Mouse (Mus musculus) midbrain, embryonic 10.5 days (tissue): ENCODE results near the gene Otud7a. TPM values are rescaled to one million over a fixed set of nuclear protein-coding genes. Genes with fewer than 3 reads are reported as not detected.
A peak's percentile ranks its signal among the peaks of the same experiment; 100 is the strongest.
"Not testable (repeated sequence)": the region's sequence is repeated elsewhere in the genome, so short reads cannot be mapped to it uniquely, and the experiment has no call there.

ENCODE experiments used
- DNase-seq: peaks from one replicate; pipeline ENCODE4 v3.0.0-alpha.2; 2017; ENCODE audit warnings: low spot score
- H3K27ac ChIP-seq: fragments of 300-500 bp; sonication (generic); replicated peaks from 2 replicates; pipeline ENCODE4 v1.5.1; 2016; ENCODE audit warnings: mild to moderate bottlenecking
- H3K27me3 ChIP-seq: fragments of 300-500 bp; sonication (generic); 2 replicates; pipeline ENCODE4 v1.6.1; 2016; ENCODE audit warnings: low read depth, mild to moderate bottlenecking; ENCODE audit not compliant: poor library complexity, severe bottlenecking
- H3K36me3 ChIP-seq: fragments of 300-500 bp; sonication (generic); 2 replicates; pipeline ENCODE4 v1.6.1; 2016; ENCODE audit warnings: mild to moderate bottlenecking, moderate library complexity
- H3K4me1 ChIP-seq: fragments of 300-500 bp; sonication (generic); 2 replicates; pipeline ENCODE4 v1.6.1; 2016
- H3K4me3 ChIP-seq: fragments of 300-500 bp; sonication (generic); 2 replicates; pipeline ENCODE4 v1.5.1; 2016; ENCODE audit warnings: mild to moderate bottlenecking, moderate library complexity
- H3K9me3 ChIP-seq: fragments of 300-500 bp; sonication (generic); replicated peaks from 2 replicates; pipeline ENCODE4 v1.6.1; 2016; ENCODE audit warnings: mild to moderate bottlenecking
- WGBS: fragments of 180-500 bp; shearing (Covaris S2); methylation state at CpG from one replicate; pipeline ENCODE4 v1.1.7; 2016; 5-methylcytosine and 5-hydroxymethylcytosine counted together
- polyA plus RNA-seq: library from polyadenylated mRNA; unstranded; fragments of >200 nt; fragmentation: Nextera tagmentation; extraction: Ambion mirVana; gene quantifications from 2 replicates; pipeline ENCODE4 v1.2.1, GENCODE M21; 2016

The Otud7a gene
- polyA plus RNA-seq, 1 experiment from 2014 or later, result 1.1 TPM

DNA sequence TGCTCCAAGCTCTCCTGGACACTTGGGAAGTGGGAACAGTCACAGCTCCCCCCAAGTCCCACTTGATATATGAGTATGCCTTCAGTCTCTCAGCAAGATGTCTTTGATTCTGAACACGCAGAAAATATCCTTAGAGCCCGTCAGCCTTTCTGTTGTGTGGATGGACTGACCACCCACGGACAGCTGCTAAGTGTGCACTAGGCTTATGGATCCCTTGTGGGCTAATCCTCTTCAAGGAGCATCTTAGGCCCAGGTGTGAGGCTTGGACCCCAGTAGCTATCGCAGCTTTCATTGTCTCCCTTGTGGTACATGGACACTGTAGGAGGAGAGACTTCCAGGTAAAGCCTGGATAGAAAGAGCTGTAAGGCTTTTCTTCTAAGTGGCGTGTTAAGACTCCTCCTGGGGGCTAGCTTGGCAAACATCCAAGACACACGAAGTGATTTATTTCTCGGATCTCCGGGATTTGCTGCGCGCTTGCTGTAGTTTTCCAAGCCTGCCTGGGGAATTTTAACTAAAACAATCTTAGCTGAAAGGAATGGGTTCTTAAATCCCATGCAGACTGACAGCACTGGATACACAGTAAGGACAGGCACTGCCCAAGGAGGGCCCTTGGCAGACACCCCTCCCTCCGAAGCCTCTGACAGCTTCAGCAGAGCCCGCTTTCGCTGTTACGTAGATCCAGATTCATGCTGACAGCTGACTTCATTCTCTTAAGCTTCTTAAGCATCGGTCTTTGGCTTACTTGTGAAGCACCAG, 223.6 kb downstream of the Otud7a start:
- 80% methylated on average over 15 of the region's 15 CpGs for WGBS
- no peak for DNase-seq
- no peak overlapping the region for H3K27ac ChIP-seq

DNA sequence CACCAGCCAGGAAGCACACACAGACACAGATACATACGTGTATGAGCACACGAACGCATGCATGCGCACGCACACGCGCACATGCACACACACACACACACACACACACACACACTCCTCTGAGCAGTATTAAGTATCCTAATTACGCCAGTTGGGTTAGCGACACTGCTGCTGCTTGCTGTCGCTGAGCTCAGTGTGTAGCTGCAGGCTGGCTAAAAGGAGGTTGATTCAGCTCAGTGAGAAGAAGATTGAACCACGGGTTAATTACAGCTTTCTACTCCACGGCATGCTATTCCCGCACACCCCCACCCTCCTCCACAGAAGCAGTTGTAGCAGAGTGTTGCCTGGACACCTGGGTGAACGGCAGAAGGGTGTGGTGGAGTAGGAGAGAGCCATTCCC, 224.4 kb downstream of the Otud7a start:
- Histone ChIP-seq H3K36me3 (no peaks in the 10 kb centered on the region), H3K27me3 (no peaks in the 10 kb centered on the region), H3K4me3 (no peak overlapping the region), H3K4me1 (0 out of 2 replicates have a peak, but pooled peaks cover 3% of the 10 kb centered on the region), H3K27ac (no peak overlapping the region), H3K9me3 (no peaks in the 10 kb centered on the region)
- WGBS, result 88% methylated on average over 14 of the region's 14 CpGs
- no peak for DNase-seq

More for the DNA sequence above, 223.6 kb downstream of the Otud7a start:
- Histone ChIP-seq H3K4me3 (no peak overlapping the region), H3K9me3 (no peaks in the 10 kb centered on the region), H3K36me3 (no peaks in the 10 kb centered on the region), H3K4me1 (0 out of 2 replicates have a peak, but pooled peaks cover 3% of the 10 kb centered on the region), H3K27me3 (no peaks in the 10 kb centered on the region)

DNA sequence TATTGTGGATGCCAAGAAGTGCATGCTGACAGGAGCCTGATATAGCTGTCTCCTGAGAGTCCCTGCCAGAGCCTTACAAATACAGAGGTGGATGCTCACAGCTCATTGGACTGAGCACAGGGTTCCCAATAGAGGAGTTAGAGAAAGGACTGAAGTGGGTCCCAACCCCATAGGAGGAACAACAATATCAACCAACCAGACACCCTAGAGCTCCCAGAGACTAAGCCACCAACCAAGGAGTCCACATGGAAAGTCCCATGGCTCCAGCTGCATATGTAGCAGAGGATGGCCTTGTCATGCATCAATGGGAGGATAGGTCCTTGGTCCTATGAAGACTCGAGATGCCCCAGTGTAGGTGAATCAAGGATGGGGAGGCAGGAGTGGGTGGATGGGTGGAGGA, 226.4 kb downstream of the Otud7a start:
- WGBS, result 94% methylated on average over 1 of the region's 1 CpGs

DNA sequence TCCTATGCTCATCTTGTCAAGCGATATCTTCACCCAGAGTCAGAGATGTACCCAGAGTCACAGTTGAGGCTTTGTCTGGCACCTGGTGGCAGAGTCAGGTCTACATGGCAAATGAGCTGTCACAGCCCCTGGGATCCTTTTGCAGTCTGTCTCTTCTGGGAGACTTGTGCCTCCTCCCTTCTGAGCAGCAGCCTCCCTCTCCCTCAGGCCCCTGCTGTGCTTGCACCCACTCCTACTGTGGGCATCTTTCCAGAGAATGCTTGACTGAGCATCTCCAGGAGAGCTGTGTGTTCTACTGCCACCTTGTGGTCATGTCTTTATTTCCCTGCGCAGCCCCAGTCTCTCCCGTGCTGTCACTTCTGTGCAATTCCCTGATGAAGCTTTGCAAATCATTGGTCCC, 227.4 kb downstream of the Otud7a start:
- peak; percentile 52 for DNase-seq
- Histone ChIP-seq H3K4me3 (no peak overlapping the region), H3K4me1 (0 out of 2 replicates have a peak, but pooled peaks cover 3% of the 10 kb centered on the region), H3K36me3 (no peaks in the 10 kb centered on the region), H3K27ac (no peak overlapping the region), H3K9me3 (no peaks in the 10 kb centered on the region), H3K27me3 (no peaks in the 10 kb centered on the region)
- 23% methylated on average over 3 of the region's 3 CpGs for WGBS

More for the DNA sequence above, 226.4 kb downstream of the Otud7a start:
- not testable (repeated sequence) for H3K4me3 ChIP-seq, H3K4me1 ChIP-seq, H3K9me3 ChIP-seq, H3K27me3 ChIP-seq, DNase-seq, H3K27ac ChIP-seq, H3K36me3 ChIP-seq

DNA sequence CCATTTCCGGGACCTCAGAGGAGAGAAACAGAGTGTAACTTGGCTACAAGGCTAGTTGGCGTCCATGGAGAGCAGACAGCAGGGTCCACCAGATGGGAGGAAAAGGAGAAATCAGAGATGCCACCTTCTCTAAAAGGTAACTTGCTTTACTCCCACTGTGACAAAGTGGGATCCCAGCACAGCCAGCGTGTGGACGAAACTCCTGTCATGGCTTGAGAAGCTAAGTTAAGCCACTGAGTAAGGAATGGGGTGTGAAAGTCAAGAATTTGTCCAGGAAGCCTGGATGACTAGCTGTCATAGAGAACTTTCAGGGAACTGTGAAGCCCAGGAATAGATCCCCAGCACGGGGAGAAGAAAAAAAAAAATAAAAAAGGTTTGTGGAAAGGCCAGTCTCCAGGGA, 232.1 kb downstream of the Otud7a start:
- no peaks in the 10 kb centered on the region for H3K36me3 ChIP-seq
- no peaks in the 10 kb centered on the region for H3K27me3 ChIP-seq
- H3K27ac ChIP-seq, result no peak overlapping the region
- no peaks in the 10 kb centered on the region for H3K9me3 ChIP-seq
- DNase-seq, result no peak
- WGBS, result 86% methylated on average over 5 of the region's 5 CpGs
- H3K4me3 ChIP-seq, result no peak overlapping the region
- no peaks in the 10 kb centered on the region for H3K4me1 ChIP-seq

DNA sequence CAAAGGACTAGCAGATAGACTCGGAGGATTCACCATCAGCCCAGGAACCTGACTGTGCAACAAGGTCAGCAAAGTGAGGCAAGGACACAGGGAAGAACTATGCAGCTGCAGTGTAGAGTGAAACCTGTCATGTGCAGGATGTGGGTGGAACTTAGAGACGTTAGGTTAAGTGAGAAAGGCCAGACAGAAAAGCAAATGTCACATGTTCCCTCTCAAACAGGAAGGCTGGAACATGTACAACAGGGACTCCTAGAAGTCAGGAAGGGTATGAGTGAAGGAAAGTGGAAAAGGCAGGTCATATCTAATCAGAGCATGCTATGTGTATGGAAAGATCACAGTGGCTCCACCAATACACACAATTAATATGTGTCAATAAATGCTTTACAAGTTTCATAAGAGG, 232.6 kb downstream of the Otud7a start:
- Histone ChIP-seq H3K27me3 (no peaks in the 10 kb centered on the region), H3K9me3 (no peaks in the 10 kb centered on the region), H3K36me3 (no peaks in the 10 kb centered on the region), H3K4me3 (no peak overlapping the region), H3K4me1 (no peaks in the 10 kb centered on the region), H3K27ac (no peak overlapping the region)
- no peak for DNase-seq
- WGBS, result 75% methylated on average over 2 of the region's 2 CpGs

DNA sequence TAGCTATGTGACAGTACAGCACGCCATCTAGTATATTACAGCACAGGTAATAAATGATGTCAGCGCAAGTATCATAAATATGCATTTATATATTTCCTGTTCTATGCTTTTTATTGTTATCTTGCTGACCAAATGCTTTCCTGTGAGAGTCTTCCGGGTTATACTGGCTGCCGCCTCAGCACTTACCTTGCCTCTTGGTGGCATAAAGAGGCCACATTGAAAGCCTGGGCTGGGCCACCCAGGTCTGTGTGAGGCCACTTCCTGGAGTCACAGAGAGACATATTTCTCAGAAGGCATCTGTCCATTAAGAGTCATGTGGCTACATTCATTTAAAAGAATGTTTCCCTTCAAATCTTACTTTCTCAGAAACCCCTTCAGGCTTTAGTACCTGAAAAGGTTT, 242.5 kb downstream of the Otud7a start:
- H3K9me3 ChIP-seq, result no peaks in the 10 kb centered on the region
- no peak for DNase-seq
- no peaks in the 10 kb centered on the region for H3K4me1 ChIP-seq
- H3K27ac ChIP-seq, result no peak overlapping the region
- H3K4me3 ChIP-seq, result no peak overlapping the region
- no peaks in the 10 kb centered on the region for H3K36me3 ChIP-seq
- no peaks in the 10 kb centered on the region for H3K27me3 ChIP-seq
- WGBS, result 90% methylated on average over 4 of the region's 4 CpGs

DNA sequence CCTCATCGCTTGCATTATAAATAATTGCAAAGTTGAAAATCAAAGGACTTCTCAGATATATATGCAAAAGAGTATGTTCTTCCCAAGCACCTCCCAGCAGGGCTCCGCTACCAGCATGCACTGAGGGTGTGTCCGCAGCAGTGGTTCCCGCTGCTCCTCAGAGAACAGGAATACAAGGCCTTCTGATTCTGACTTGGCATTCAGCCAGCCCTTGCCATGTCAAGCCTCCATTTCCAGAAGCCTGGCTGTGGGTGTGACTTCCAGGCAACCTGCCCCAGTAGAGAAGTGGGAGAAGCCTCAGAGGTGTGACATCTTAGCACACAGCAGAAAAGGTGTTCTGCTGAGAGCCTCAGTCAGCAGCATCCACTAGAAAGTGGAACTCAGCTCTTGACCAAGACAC, 253.4 kb downstream of the Otud7a start:
- H3K27ac ChIP-seq, result no peak overlapping the region
- no peaks in the 10 kb centered on the region for H3K4me1 ChIP-seq
- H3K9me3 ChIP-seq, result no peaks in the 10 kb centered on the region; the same call in 1 of the 2 replicates
- no peaks in the 10 kb centered on the region for H3K36me3 ChIP-seq
- H3K4me3 ChIP-seq, result no peak overlapping the region
- WGBS, result 89% methylated on average over 4 of the region's 4 CpGs
- no peak for DNase-seq
- H3K27me3 ChIP-seq, result no peaks in the 10 kb centered on the region

DNA sequence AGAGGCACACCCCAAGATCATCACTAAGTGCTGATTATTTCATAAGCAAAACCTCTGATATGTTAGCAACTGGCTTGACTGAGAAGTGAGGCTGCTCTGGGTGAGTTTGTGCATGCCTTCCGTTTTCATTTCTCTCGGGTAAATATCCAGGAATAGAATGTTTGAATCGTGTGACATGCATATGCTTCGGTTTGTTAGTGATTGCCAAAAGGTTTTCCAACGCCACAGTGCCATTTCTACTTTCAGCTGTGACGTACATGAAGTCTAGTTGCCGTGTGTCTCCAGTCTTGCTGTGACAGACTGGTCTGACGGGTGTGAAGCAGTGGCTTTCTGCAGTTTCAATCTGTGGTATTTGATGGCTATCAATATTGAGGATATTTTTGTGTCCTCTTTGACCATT, 273.4 kb downstream of the Otud7a start:
- WGBS, result 90% methylated on average over 8 of the region's 8 CpGs
- Histone ChIP-seq H3K27me3 (no peaks in the 10 kb centered on the region), H3K9me3 (no peaks in the 10 kb centered on the region), H3K36me3 (no peaks in the 10 kb centered on the region), H3K27ac (no peak overlapping the region), H3K4me3 (no peak overlapping the region), H3K4me1 (no peaks in the 10 kb centered on the region)
- DNase-seq, result no peak

DNA sequence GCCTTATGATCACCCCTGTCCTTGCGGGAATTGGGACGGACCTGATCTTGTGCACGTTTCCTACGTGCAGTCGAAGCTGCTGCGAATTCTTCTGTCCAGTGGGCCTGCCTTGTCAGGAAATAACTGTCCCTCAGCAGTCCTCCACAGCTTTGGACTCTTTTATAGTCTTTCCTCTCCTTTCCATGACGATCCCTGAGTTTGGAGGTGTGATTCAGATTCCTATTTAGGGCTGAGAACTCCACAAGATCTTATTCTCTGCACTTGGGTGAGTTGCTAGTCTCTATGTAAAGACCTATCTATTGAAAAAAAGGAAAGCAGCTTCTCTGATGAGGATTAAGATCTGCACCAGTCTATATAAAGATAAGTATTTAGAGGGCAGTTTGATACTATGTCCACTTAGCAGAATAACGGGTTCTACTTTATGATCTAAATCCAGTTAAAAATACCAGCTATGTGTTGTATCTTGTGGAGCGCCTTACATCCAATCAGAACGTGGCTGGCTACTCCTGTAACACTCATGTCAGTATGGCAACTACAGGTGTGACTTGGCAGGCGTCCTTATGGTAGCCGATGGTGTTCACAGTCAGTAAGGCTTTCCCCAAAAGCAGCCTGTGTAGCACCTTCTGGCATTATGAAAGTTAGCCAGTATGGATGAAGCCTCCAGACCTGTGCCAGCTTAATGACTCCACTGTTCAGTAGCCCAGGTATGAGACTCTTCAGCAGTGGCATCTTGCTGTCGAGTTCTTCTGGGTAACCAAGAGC, 274.8 kb downstream of the Otud7a start:
- H3K27ac ChIP-seq, result no peak overlapping the region
- DNase-seq, result no peak
- 87% methylated on average over 13 of the region's 13 CpGs for WGBS
- no peaks in the 10 kb centered on the region for H3K9me3 ChIP-seq
- no peaks in the 10 kb centered on the region for H3K27me3 ChIP-seq
- no peak overlapping the region for H3K4me3 ChIP-seq
- no peaks in the 10 kb centered on the region for H3K4me1 ChIP-seq
- no peaks in the 10 kb centered on the region for H3K36me3 ChIP-seq

DNA sequence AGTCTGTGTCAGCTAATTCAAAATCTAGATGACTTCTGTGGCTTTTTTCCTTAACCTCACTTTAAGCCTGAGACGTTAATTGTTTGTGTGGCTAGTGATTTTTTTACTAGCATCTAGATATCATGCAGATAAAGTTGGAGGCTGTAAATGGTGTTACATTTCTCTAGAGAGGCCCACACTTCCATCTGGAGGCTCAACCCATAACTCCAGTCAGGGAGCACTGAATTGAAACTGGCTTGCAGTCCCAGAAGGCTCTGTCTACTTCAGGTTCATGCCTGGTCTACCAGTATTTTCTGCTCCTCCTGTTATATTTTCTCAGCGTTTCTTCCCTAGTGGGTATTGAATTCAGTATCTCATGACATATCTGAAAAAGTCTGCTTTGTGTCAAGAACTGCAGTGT, 276.1 kb downstream of the Otud7a start:
- Histone ChIP-seq H3K4me1 (no peaks in the 10 kb centered on the region), H3K27ac (no peak overlapping the region), H3K4me3 (no peak overlapping the region), H3K9me3 (no peaks in the 10 kb centered on the region), H3K27me3 (no peaks in the 10 kb centered on the region), H3K36me3 (no peaks in the 10 kb centered on the region)
- DNase-seq, result no peak
- WGBS, result 85% methylated on average over 2 of the region's 2 CpGs

DNA sequence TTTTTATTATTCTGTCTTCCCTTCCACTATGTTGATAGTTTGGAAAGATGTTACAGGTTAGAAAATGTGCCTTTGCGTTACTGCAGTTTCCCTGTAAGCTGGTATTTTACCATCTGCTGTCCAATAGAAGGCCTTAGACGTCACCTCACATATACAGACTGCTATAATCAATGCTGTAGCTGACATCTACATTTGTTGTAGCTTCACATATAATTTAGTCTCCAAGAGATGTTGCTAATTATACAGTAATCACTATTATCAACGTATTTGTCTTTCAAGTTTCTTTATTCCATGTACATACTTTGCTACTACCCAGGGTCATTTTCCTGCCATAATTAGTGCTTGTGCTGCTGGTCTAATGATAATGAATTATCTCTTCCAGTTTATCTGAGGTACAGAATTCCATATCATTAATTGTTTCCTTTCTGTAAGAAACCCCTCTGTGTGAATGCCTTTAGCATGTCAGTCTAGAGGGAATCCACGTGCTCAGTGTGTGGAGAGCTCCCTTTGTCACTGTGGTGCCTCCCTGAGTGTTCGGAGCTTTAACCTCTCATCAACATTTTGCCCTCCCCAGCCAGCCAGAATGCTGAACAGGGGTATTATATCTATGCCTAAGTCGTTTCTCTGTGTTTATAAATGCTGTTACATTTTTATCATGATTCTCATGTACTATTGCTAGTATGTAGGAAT, 280.6 kb downstream of the Otud7a start:
- H3K4me1 ChIP-seq, result no peaks in the 10 kb centered on the region
- no peaks in the 10 kb centered on the region for H3K36me3 ChIP-seq
- H3K27ac ChIP-seq, result no peak overlapping the region
- no peak for DNase-seq
- H3K4me3 ChIP-seq, result no peak overlapping the region
- WGBS, result 78% methylated on average over 6 of the region's 6 CpGs
- H3K27me3 ChIP-seq, result no peaks in the 10 kb centered on the region
- no peaks in the 10 kb centered on the region for H3K9me3 ChIP-seq

DNA sequence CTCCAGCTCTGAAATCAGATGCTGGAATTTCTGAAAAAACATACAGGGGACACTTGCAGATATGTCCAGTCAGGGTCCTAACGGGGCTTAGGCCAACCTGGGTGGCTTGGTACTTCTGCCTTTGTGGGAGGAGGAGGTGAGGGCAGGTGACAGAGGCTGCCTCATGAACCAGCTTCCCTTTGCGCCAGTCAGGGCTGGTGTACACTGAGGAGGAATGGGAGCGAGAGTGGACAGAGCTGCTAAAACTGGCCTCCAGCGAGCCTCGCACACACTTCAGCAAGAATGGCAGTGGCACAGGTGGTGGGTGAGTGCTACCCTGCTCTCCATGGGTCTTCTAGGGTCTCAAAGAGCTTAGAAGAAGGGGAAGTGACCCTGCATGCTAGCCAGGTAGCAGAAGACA, 285.1 kb downstream of the Otud7a start:
- Histone ChIP-seq H3K4me1 (no peaks in the 10 kb centered on the region), H3K36me3 (no peaks in the 10 kb centered on the region), H3K4me3 (no peak overlapping the region), H3K9me3 (no peaks in the 10 kb centered on the region), H3K27me3 (no peaks in the 10 kb centered on the region), H3K27ac (no peak overlapping the region)
- WGBS, result 92% methylated on average over 5 of the region's 5 CpGs
- DNase-seq, result no peak
